In genomic region chrX:19929866-19930265, GRCm38 (mm10) we compare ENCODE assay signal across 24 mouse cellular contexts.
"Had no signal": no experiment of that assay in that cellular context is flagged by ENCODE, and none has a peak within 500 bp of the region (broad histone marks: within the 10 kb centered on the region; RNA-seq: fewer than 3 reads in every experiment).

No protein-coding gene starts in this region.

- H3K27ac ChIP-seq: gastrocnemius, adult 2 months; heart, embryonic 10.5 days; hindbrain, embryonic 10.5 days; hindbrain, embryonic 12.5 days; hindbrain, embryonic 14.5 days; intestine, embryonic 15.5 days; left cerebral cortex, adult 2 months; limb, embryonic 10.5 days; limb, embryonic 12.5 days; liver, embryonic 13.5 days; liver, embryonic 15.5 days had no signal

- H3K27me3 ChIP-seq: heart, embryonic 12.5 days; hindbrain, embryonic 12.5 days; intestine, embryonic 15.5 days; limb, embryonic 12.5 days; liver, embryonic 13.5 days; liver, embryonic 15.5 days had no signal

- ATAC-seq: forebrain, embryonic 16.5 days; hindbrain, embryonic 16.5 days; inflammation-experienced regulatory T-cells, adult 6 months; intestine, embryonic 15.5 days; intestine, postnatal 0 days; liver, postnatal 0 days had no signal

- H3K4me2 ChIP-seq: heart, embryonic 12.5 days; hindbrain, embryonic 12.5 days; hindbrain, embryonic 14.5 days; intestine, embryonic 15.5 days; limb, embryonic 12.5 days; liver, embryonic 11.5 days; liver, embryonic 13.5 days; liver, embryonic 15.5 days had no signal

- H3K9ac ChIP-seq: heart, embryonic 12.5 days; hindbrain, embryonic 12.5 days; hindbrain, embryonic 14.5 days; intestine, embryonic 15.5 days; limb, embryonic 12.5 days; liver, embryonic 13.5 days; liver, embryonic 15.5 days; liver, postnatal 0 days had no signal

- H3K36me3 ChIP-seq: heart, embryonic 10.5 days; heart, embryonic 12.5 days; hindbrain, embryonic 10.5 days; hindbrain, embryonic 12.5 days; intestine, embryonic 15.5 days; limb, embryonic 10.5 days; limb, embryonic 12.5 days; liver, embryonic 13.5 days; liver, embryonic 15.5 days had no signal

- DNase-seq: gastrocnemius, adult 2 months; gastrocnemius, postnatal 10 days; gastrocnemius, postnatal 25 days; heart, adult 18-20 months; heart, postnatal 10 days; heart, postnatal 4 days; liver; liver, embryonic 13.5 days; liver, postnatal 0 days had no signal

- H3K4me3 ChIP-seq: gastrocnemius, adult 2 months; heart, embryonic 10.5 days; heart, embryonic 12.5 days; hindbrain, embryonic 10.5 days; hindbrain, embryonic 12.5 days; intestine, embryonic 15.5 days; left cerebral cortex, adult 2 months; limb, embryonic 10.5 days; limb, embryonic 12.5 days; liver, embryonic 13.5 days; liver, embryonic 15.5 days had no signal

- H3K9me3 ChIP-seq: heart, embryonic 10.5 days; hindbrain, embryonic 12.5 days; intestine, embryonic 15.5 days; limb, embryonic 10.5 days; limb, embryonic 12.5 days; liver, embryonic 13.5 days; liver, embryonic 15.5 days had no signal

- H3K4me1 ChIP-seq: heart, embryonic 10.5 days; heart, embryonic 12.5 days; hindbrain, embryonic 10.5 days; hindbrain, embryonic 12.5 days; intestine, embryonic 15.5 days; limb, embryonic 10.5 days; limb, embryonic 12.5 days; liver, embryonic 13.5 days; liver, embryonic 15.5 days had no signal
